Comparison of ENCODE assay signal across 6 mouse cellular contexts in the genomic region with DNA sequence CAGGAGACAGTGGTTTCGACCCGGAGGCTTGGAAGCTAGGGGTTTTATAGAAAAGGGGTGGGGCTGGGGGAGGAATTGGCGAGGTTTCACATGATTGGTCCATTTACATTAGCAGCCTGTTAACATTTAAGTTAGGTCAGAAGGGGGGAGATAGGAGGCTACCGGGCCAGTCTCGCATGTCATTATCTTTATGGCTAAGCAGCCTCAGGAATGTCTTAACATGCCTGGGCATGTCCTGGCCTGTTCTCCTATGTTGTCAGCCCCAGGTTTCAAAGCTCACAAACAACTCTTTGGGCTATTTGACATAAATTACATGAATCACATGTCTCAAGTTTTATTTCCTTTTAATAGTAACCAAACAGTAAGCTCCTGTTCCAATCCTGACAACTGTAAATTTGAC. TPM values are rescaled to one million over a fixed set of nuclear protein-coding genes. Genes with fewer than 3 reads are reported as not detected.
DNase-seq lines count a peak whose midpoint lies in the region; ATAC-seq and TF ChIP-seq lines count a peak whose summit lies in the region.
"Not testable (repeated sequence)": the region's sequence is repeated elsewhere in the genome, so short reads cannot be mapped to it uniquely, and the experiment has no call there.

No protein-coding gene starts in this region.

- not testable (repeated sequence) for TF ChIP-seq POLR2A in ES-Bruce4 (IDR thresholded peaks at IDR 0.05; ENCODE audit: insufficient read depth, low read length)

- TF ChIP-seq EP300 in ES-Bruce4 (IDR thresholded peaks at IDR 0.05; ENCODE audit: insufficient read depth, low read depth, low read length); lung, postnatal 0 days (IDR thresholded peaks at IDR 0.05): not testable (repeated sequence)

- not testable (repeated sequence) for H3K4me2 ChIP-seq in lung, postnatal 0 days (replicated peaks; ENCODE audit: low read depth, low read length)

- DNase-seq in ES-CJ7 (ENCODE audit: low read depth, low spot score) (peak; percentile 63), R1 (ENCODE audit: low read depth, low spot score) (peak; percentile 78), ZHBTc4 (ENCODE audit: low read depth, low spot score) (peak; percentile 56)
- DNase-seq in ES-E14 (ENCODE audit: low read depth, low spot score); lung, postnatal 0 days (ENCODE audit: low spot score): not testable (repeated sequence)

- H3K9me3 ChIP-seq in ES-Bruce4 (replicated peaks; ENCODE audit: control insufficient read depth, insufficient read depth, low read length, poor library complexity, severe bottlenecking): peaks cover 30% of the 10 kb centered on the region
- not testable (repeated sequence) for H3K9me3 ChIP-seq in ES-E14 (ENCODE audit: control insufficient read depth, insufficient read depth, low read depth, low read length); lung, postnatal 0 days (ENCODE audit: low read length)

- H3K4me1 ChIP-seq in ES-Bruce4 (ENCODE audit: control insufficient read depth, insufficient read depth, low read length); ES-E14 (ENCODE audit: control insufficient read depth in 2 of 2, insufficient read depth in 2 of 2, low read length in 2 of 2, poor library complexity in 1 of 2); lung, postnatal 0 days (ENCODE audit: insufficient read depth, low read depth, low read length): not testable (repeated sequence)

- not testable (repeated sequence) for TF ChIP-seq CTCF in ES-Bruce4 (IDR thresholded peaks at IDR 0.05; ENCODE audit: low read depth, low read length)
- peak; percentile 6; the same call in 1 of the 2 replicates for TF ChIP-seq CTCF in lung, postnatal 0 days (IDR thresholded peaks at IDR 0.05)

- not testable (repeated sequence) for H3K36me3 ChIP-seq in ES-Bruce4 (ENCODE audit: control insufficient read depth, insufficient read depth, low read length, poor library complexity, severe bottlenecking); ES-E14 (ENCODE audit: control insufficient read depth, insufficient read depth, low read length, poor library complexity, severe bottlenecking); lung, postnatal 0 days (ENCODE audit: insufficient read depth, low read length)

- H3K4me3 ChIP-seq in ES-Bruce4 (ENCODE audit: low read depth, low read length); ES-E14 (ENCODE audit: insufficient read depth in 1 of 2, low read depth in 1 of 2, low read length in 2 of 2, poor library complexity in 1 of 2, severe bottlenecking in 1 of 2); lung, postnatal 0 days (ENCODE audit: low read depth, low read length): not testable (repeated sequence)

- in situ Hi-C loops in ES-E14 (cut with MboI; ENCODE audit: low sequenced_read_pairs in 2 of 2, unreplicated experiment in 2 of 2): not testable (repeated sequence)

- not testable (repeated sequence) for H3K9ac ChIP-seq in ES-Bruce4 (ENCODE audit: low read depth, poor library complexity, severe bottlenecking); ES-E14 (ENCODE audit: insufficient read depth, low read depth, low read length, poor library complexity, severe bottlenecking); lung, postnatal 0 days (replicated peaks; ENCODE audit: low read depth)

- ATAC-seq in lung, postnatal 0 days: not testable (repeated sequence)

- peak overlapping the region; percentile 85 for H3K27ac ChIP-seq in ES-Bruce4 (ENCODE audit: insufficient read depth, low read length)
- H3K27ac ChIP-seq in ES-E14 (ENCODE audit: insufficient read depth, low read depth, low read length, poor library complexity, severe bottlenecking): peak overlapping the region; percentile 44
- not testable (repeated sequence) for H3K27ac ChIP-seq in lung, postnatal 0 days (ENCODE audit: low read length)

- WGBS in lung, postnatal 0 days: 86% methylated on average over 5 of the region's 5 CpGs

- not testable (repeated sequence) for H3K27me3 ChIP-seq in ES-Bruce4 (ENCODE audit: control insufficient read depth, insufficient read depth, low read length, poor library complexity, severe bottlenecking); lung, postnatal 0 days (replicated peaks; ENCODE audit: insufficient read depth, low read length)

RNA-seq across cellular contexts. Expression of a gene that starts 23.1 kb away (rescaled TPM):
- polyA plus RNA-seq in ES-Bruce4 (2011; ENCODE audit: insufficient read depth, insufficient read length, low read depth, missing spikeins): 41.9 and 43.8 TPM in 2 replicates
- total RNA-seq in ES-E14 (2012; rRNA removed): 8.3 and 10.5 TPM in 2 replicates
- polyA plus RNA-seq in lung, postnatal 0 days (2015; fragmentation: Nextera tagmentation; extraction: Ambion mirVana): 25.5 and 28.6 TPM in 2 replicates

RNA-seq across cellular contexts. Expression of a gene that starts 51.9 kb away (rescaled TPM):
- 141 and 147 TPM in 2 replicates for polyA plus RNA-seq in ES-Bruce4 (2011; ENCODE audit: insufficient read depth, insufficient read length, low read depth, missing spikeins)
- total RNA-seq in ES-E14 (2012; rRNA removed): 18.4 and 35.3 TPM in 2 replicates
- 21.1 and 22.8 TPM in 2 replicates for polyA plus RNA-seq in lung, postnatal 0 days (2015; fragmentation: Nextera tagmentation; extraction: Ambion mirVana)

RNA-seq across cellular contexts. Expression of a gene that starts 56.5 kb away (rescaled TPM):
- polyA plus RNA-seq in ES-Bruce4 (2011; ENCODE audit: insufficient read depth, insufficient read length, low read depth, missing spikeins): 191 and 192 TPM in 2 replicates
- total RNA-seq in ES-E14 (2012; rRNA removed): 36.3 and 49.3 TPM in 2 replicates
- polyA plus RNA-seq in lung, postnatal 0 days (2015; fragmentation: Nextera tagmentation; extraction: Ambion mirVana): 9.2 and 11.7 TPM in 2 replicates

Comparison
In these comparisons a context has a peak if more than half of its experiments do, and no peak if none do; other contexts are left out.
1. RNA of a gene that starts 56.5 kb away (polyA plus RNA-seq): 191 to 192 TPM in ES-Bruce4; 9.2 to 11.7 TPM in lung, postnatal 0 days; every median in the first group is over 10 times any median in the second.